Mouse (Mus musculus): ENCODE measurements around the gene Fos. TPM values are rescaled to one million over a fixed set of nuclear protein-coding genes. Genes with fewer than 3 reads are reported as not detected.
A peak's percentile ranks its signal among the peaks of the same experiment; 100 is the strongest.
"Not testable (repeated sequence)": the region's sequence is repeated elsewhere in the genome, so short reads cannot be mapped to it uniquely, and the experiment has no call there.

Fos gene
- total RNA-seq, 1 experiment: 10.3 TPM

DNA sequence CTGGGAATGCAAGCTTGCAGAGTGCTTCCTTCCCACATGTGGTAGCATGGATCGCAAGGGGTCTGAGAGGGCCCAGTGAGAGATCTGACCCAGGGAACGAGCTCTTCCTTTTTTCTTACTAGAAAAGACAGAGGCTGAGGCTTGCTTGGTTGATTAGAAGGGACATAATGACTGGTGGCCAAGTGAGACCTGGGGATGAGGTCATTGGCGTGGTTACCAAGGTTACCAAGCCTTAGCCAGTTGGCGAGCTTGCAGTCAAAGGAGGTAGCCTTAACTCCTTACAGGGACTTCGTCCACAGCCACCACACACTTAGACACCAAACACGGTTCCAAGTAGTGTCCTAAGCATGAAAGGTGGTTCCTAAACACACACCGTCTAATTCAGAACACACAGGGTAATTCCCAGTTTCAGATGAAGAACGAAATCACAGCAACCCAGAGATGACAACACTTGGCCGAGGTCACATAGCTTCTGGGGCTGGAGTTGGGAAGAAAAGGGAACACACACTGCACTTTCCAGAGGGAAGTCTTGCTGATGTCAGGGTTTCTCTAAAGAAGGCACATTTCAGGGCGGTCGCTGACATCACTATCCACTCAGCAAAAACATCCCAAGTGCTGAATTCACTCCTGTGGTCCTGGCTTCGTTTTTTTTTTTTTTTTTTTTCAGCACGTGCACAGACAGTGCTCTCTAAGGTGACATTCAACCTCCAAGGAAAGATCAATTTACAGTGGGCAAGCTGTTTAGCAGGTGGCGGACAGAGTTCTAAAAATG, 49.9 kb downstream of the Fos start:
- no peak for DNase-seq (ENCODE audit: low read depth, low spot score)
- peaks cover 6 to 18% of the 10 kb centered on the region in 2 experiments for H3K4me1 ChIP-seq (ENCODE audit: control insufficient read depth in 2 of 2, insufficient read depth in 2 of 2, low read length in 2 of 2, poor library complexity in 1 of 2)
- no peak overlapping the region for H3K9ac ChIP-seq (ENCODE audit: insufficient read depth, low read depth, low read length, poor library complexity, severe bottlenecking)
- no peak overlapping the region; the same call in 1 of the 2 replicates for H3K27ac ChIP-seq (ENCODE audit: insufficient read depth, low read depth, low read length, poor library complexity, severe bottlenecking)
- H3K4me3 ChIP-seq (ENCODE audit: insufficient read depth in 1 of 2, low read depth in 1 of 2, low read length in 2 of 2, poor library complexity in 1 of 2, severe bottlenecking in 1 of 2): no peak overlapping the region
- H3K36me3 ChIP-seq (ENCODE audit: control insufficient read depth, insufficient read depth, low read length, poor library complexity, severe bottlenecking): no peaks in the 10 kb centered on the region
- TF ChIP-seq MAFK (IDR thresholded peaks at IDR 0.05; ENCODE audit: insufficient read depth, low read depth, low read length) (0 out of 2 replicates have a peak, but pooled peaks have one; percentile 14), CHD2 (IDR thresholded peaks at IDR 0.05; ENCODE audit: low read depth, low read length) (no peak), ZC3H11A (IDR thresholded peaks at IDR 0.05; ENCODE audit: borderline replicate concordance, low read depth, low read length) (no peak), HCFC1 (IDR thresholded peaks at IDR 0.05; ENCODE audit: borderline replicate concordance, insufficient read depth, low read length) (no peak), ZNF384 (IDR thresholded peaks at IDR 0.05; ENCODE audit: low read depth, low read length) (peak; percentile 85)
- no peaks in the 10 kb centered on the region for H3K9me3 ChIP-seq (ENCODE audit: control insufficient read depth, insufficient read depth, low read depth, low read length)
- in situ Hi-C loops (cut with MboI; ENCODE audit: low sequenced_read_pairs in 2 of 2, unreplicated experiment in 2 of 2): loop anchor here in 1 of 2 experiments (25.0 kb wide), 1 partner anchor 139 kb away; no protein-coding TSS in a partner anchor

DNA sequence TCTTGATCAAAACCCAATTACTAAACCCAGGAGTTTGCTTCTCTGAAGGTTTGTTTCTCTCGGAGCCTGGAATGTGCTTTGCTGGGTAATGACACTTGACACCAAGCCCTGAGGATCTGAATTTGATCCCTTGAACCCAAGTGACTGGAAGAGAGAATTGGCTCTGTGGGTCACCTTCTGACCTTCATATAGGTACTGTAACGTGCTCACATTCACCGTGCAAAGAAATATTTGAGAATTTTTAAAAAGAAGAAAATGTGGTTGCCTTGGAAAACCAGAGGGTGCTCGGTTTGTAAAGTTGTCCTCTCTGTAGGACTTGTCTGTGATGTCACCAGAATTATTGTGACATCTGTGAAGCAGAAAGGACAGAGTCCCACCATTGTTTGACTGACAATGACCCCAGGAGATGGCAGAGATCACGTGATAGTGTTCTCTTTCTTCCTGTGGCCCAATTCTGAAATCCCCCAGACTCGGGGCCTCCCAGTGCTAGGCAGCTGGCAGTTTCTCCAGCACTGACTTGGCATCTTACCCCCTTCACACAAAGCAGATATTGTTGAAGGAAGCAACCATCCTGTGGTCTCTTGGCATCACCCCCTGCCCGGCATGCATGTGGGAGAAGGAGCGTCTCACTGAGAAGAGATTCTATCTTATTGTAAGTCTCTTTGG, 50.6 kb downstream of the Fos start:
- H3K9me3 ChIP-seq (ENCODE audit: control insufficient read depth, insufficient read depth, low read depth, low read length): no peaks in the 10 kb centered on the region
- peaks cover 6 to 18% of the 10 kb centered on the region in 2 experiments for H3K4me1 ChIP-seq (ENCODE audit: control insufficient read depth in 2 of 2, insufficient read depth in 2 of 2, low read length in 2 of 2, poor library complexity in 1 of 2)
- no peaks in the 10 kb centered on the region for H3K36me3 ChIP-seq (ENCODE audit: control insufficient read depth, insufficient read depth, low read length, poor library complexity, severe bottlenecking)
- peak overlapping the region; percentile 36; the same call in 1 of the 2 replicates for H3K27ac ChIP-seq (ENCODE audit: insufficient read depth, low read depth, low read length, poor library complexity, severe bottlenecking)
- DNase-seq (ENCODE audit: low read depth, low spot score): no peak
- no peak for TF ChIP-seq ZNF384 (IDR thresholded peaks at IDR 0.05; ENCODE audit: low read depth, low read length)
- TF ChIP-seq HCFC1 (IDR thresholded peaks at IDR 0.05; ENCODE audit: borderline replicate concordance, insufficient read depth, low read length): no peak
- TF ChIP-seq MAFK (IDR thresholded peaks at IDR 0.05; ENCODE audit: insufficient read depth, low read depth, low read length): no peak
- TF ChIP-seq ZC3H11A (IDR thresholded peaks at IDR 0.05; ENCODE audit: borderline replicate concordance, low read depth, low read length): no peak
- TF ChIP-seq CHD2 (IDR thresholded peaks at IDR 0.05; ENCODE audit: low read depth, low read length): no peak
- in situ Hi-C loops (cut with MboI; ENCODE audit: low sequenced_read_pairs in 2 of 2, unreplicated experiment in 2 of 2): loop anchor here in 1 of 2 experiments (25.0 kb wide), 1 partner anchor 138 kb away; no protein-coding TSS in a partner anchor
- no peak overlapping the region for H3K9ac ChIP-seq (ENCODE audit: insufficient read depth, low read depth, low read length, poor library complexity, severe bottlenecking)
- 0 out of 4 replicates have a peak overlapping the region, but pooled peaks of 1 of the 2 experiments have one; percentile 0 for H3K4me3 ChIP-seq (ENCODE audit: insufficient read depth in 1 of 2, low read depth in 1 of 2, low read length in 2 of 2, poor library complexity in 1 of 2, severe bottlenecking in 1 of 2)

- H3K4me1 ChIP-seq (ENCODE audit: control insufficient read depth in 2 of 2, insufficient read depth in 2 of 2, low read length in 2 of 2, poor library complexity in 1 of 2): peaks cover 6 to 18% of the 10 kb centered on the region in 2 experiments
- not testable (repeated sequence) for H3K36me3 ChIP-seq (ENCODE audit: control insufficient read depth, insufficient read depth, low read length, poor library complexity, severe bottlenecking); DNase-seq (ENCODE audit: low read depth, low spot score); H3K9me3 ChIP-seq (ENCODE audit: control insufficient read depth, insufficient read depth, low read depth, low read length)
- 0 out of 4 replicates have a peak overlapping the region, but pooled peaks of 1 of the 2 experiments have one; percentile 0 for H3K4me3 ChIP-seq (ENCODE audit: insufficient read depth in 1 of 2, low read depth in 1 of 2, low read length in 2 of 2, poor library complexity in 1 of 2, severe bottlenecking in 1 of 2)
- in situ Hi-C loops (cut with MboI; ENCODE audit: low sequenced_read_pairs in 2 of 2, unreplicated experiment in 2 of 2): loop anchor here in 1 of 2 experiments (25.0 kb wide), 1 partner anchor 137 kb away; no protein-coding TSS in a partner anchor
- peak overlapping the region; percentile 36; the same call in 1 of the 2 replicates for H3K27ac ChIP-seq (ENCODE audit: insufficient read depth, low read depth, low read length, poor library complexity, severe bottlenecking)
- peak overlapping the region; percentile 40; the same call in 1 of the 2 replicates for H3K9ac ChIP-seq (ENCODE audit: insufficient read depth, low read depth, low read length, poor library complexity, severe bottlenecking)
Observed at GRCm38 (mm10) chr12:85524859-85525495, 51.3 kb downstream of the Fos start.

Other genes with a start within 250 kb of the Fos start
- 12.6 and 13.1 TPM in 2 replicates for gene Mlh3, start 203.3 kb upstream of the Fos start, total RNA-seq (2012; rRNA removed)
- 12.2 and 15.0 TPM in 2 replicates for gene Acyp1, start 185.5 kb upstream of the Fos start, total RNA-seq (2012; rRNA removed)
- 0.45 and 0.63 TPM in 2 replicates for gene Zc2hc1c, start 185.3 kb upstream of the Fos start, total RNA-seq (2012; rRNA removed)
- gene Nek9, start 134.5 kb upstream of the Fos start, total RNA-seq (2012; rRNA removed): 18.1 and 20.4 TPM in 2 replicates
- 109 and 127 TPM in 2 replicates for gene Tmed10, start 99.0 kb upstream of the Fos start, total RNA-seq (2012; rRNA removed)
- gene Jdp2, start 125.1 kb downstream of the Fos start, total RNA-seq (2012; rRNA removed): 8.5 and 15.9 TPM in 2 replicates
- gene Batf, start 212.8 kb downstream of the Fos start, total RNA-seq (2012; rRNA removed): 0.53 and 0.58 TPM in 2 replicates

Measured in ES-E14 (cell line).